Comparison of ENCODE assay signal across 11 mouse cellular contexts in genomic region chr1:153049451-153049850, GRCm38 (mm10).
"Had no signal": no experiment of that assay in that cellular context is flagged by ENCODE, and none has a peak within 500 bp of the region (broad histone marks: within the 10 kb centered on the region; RNA-seq: fewer than 3 reads in every experiment).

No protein-coding gene starts in this region.

- ATAC-seq: liver, embryonic 12.5 days had no signal

- H3K9ac ChIP-seq: limb, embryonic 15.5 days; liver, embryonic 12.5 days; lung, embryonic 14.5 days; neural tube, embryonic 15.5 days had no signal

- DNase-seq: kidney, postnatal 10 days; lung, embryonic 14.5 days; midbrain, embryonic 14.5 days; right cerebral cortex, adult 18-20 months; right cerebral cortex, postnatal 25 days; thymus, postnatal 36 days had no signal

- H3K27ac ChIP-seq: left cerebral cortex, adult 2 months; limb, embryonic 15.5 days; liver, embryonic 12.5 days; neural tube, embryonic 15.5 days had no signal

- H3K4me3 ChIP-seq: left cerebral cortex, adult 2 months; limb, embryonic 15.5 days; liver, embryonic 12.5 days; myocyte; neural tube, embryonic 15.5 days had no signal

- H3K4me2 ChIP-seq: limb, embryonic 15.5 days; liver, embryonic 12.5 days; lung, embryonic 14.5 days; neural tube, embryonic 15.5 days had no signal

- H3K36me3 ChIP-seq: limb, embryonic 15.5 days; liver, embryonic 12.5 days; neural tube, embryonic 15.5 days had no signal

- H3K9me3 ChIP-seq: limb, embryonic 15.5 days; liver, embryonic 12.5 days; neural tube, embryonic 15.5 days had no signal

- H3K27me3 ChIP-seq: limb, embryonic 15.5 days had no signal
